Mouse (Mus musculus): ENCODE data around the gene Sfrp5. TPM values are rescaled to one million over a fixed set of nuclear protein-coding genes. Genes with fewer than 3 reads are reported as not detected.

The Sfrp5 gene
- total and polyA plus RNA-seq, 3 experiments: not detected

DNA sequence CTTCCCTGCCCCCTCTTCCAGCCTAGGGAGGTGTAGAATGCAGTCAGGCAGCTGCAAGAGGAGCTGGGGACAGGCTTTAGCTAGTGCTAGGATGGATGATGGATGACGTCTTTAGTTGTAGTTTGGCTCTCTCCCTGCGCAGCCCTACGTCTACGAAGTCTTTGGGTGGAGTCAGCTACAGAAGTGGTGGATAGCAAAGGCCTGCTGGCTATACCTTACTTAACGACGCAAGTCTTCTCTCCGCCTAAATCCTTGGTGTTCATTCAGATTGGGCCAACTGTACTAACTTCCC lies 53.5 kb downstream of the Sfrp5 start:
- no peak for DNase-seq (ENCODE audit: extremely low read depth)
- TF ChIP-seq RAD21 (IDR thresholded peaks at IDR 0.05; ENCODE audit: low read depth, low read length) (no peak), MYC (IDR thresholded peaks at IDR 0.05; ENCODE audit: low read depth, low read length) (no peak), CHD1 (IDR thresholded peaks at IDR 0.05; ENCODE audit: low read depth, low read length) (no peak), KAT2A (IDR thresholded peaks at IDR 0.05; ENCODE audit: insufficient replicate concordance, low read length) (no peak), MEF2A (IDR thresholded peaks at IDR 0.05; ENCODE audit: borderline replicate concordance, low read depth, low read length) (no peak), RCOR1 (conservative IDR thresholded peaks at IDR 0.05; ENCODE audit: low read depth, low read length) (no peak), JUN (IDR thresholded peaks at IDR 0.05; ENCODE audit: insufficient read depth, low read depth, low read length) (no peak), SMC3 (IDR thresholded peaks at IDR 0.05; ENCODE audit: low read depth, low read length) (no peak), JUND (conservative IDR thresholded peaks at IDR 0.05; ENCODE audit: low read depth, low read length) (no peak), CTCF (conservative IDR thresholded peaks at IDR 0.05 in 1 of 2, IDR thresholded peaks at IDR 0.05 in 1 of 2; ENCODE audit: low read depth in 2 of 2, low read length in 2 of 2) (no peak), MXI1 (IDR thresholded peaks at IDR 0.05; ENCODE audit: low read depth, low read length) (no peak), BHLHE40 (IDR thresholded peaks at IDR 0.05; ENCODE audit: low read depth, low read length) (no peak), POLR2AphosphoS2 (IDR thresholded peaks at IDR 0.05; ENCODE audit: low read depth, low read length) (no peak), ELF1 (IDR thresholded peaks at IDR 0.05; ENCODE audit: low read depth, low read length) (no peak)
- H3K36me3 ChIP-seq (replicated peaks in 1 of 2; ENCODE audit: control insufficient read depth in 1 of 2, insufficient read depth in 1 of 2, low read length in 1 of 2): no peaks in the 10 kb centered on the region
- H3K27ac ChIP-seq (ENCODE audit: insufficient read depth, low read depth): no peak overlapping the region
- dilution Hi-C loops (cut with MboI; ENCODE audit: extremely low pct_ligation_motif_present, extremely low pct_unique_long_range_greater_than_20kb, low sequenced_read_pairs): no loop called here
- peaks cover 9% of the 10 kb centered on the region for H3K27me3 ChIP-seq (replicated peaks)
- H3K4me1 ChIP-seq (ENCODE audit: control insufficient read depth in 1 of 2, insufficient read depth in 2 of 2): peaks cover 7 to 13% of the 10 kb centered on the region in 2 experiments; a peak in 2 of 4 replicates
- peaks cover 11% of the 10 kb centered on the region for H3K9me3 ChIP-seq (replicated peaks; ENCODE audit: low read length)
- in situ Hi-C loops (cut with MboI; ENCODE audit: low pct_ligation_motif_present, low pct_unique_long_range_greater_than_20kb, low sequenced_read_pairs): no loop called here
- no peaks in the 10 kb centered on the region for H3K79me2 ChIP-seq (replicated peaks; ENCODE audit: control insufficient read depth, extremely low read depth, insufficient read depth, poor library complexity, severe bottlenecking)
- H3K9ac ChIP-seq (ENCODE audit: insufficient read depth, low read depth): no peak overlapping the region
- H3K4me3 ChIP-seq (replicated peaks in 1 of 3; ENCODE audit: low read depth in 2 of 3, low read length in 2 of 3, poor library complexity in 1 of 3): no peak overlapping the region
- no peak overlapping the region for H3K4me2 ChIP-seq (ENCODE audit: insufficient read depth, low read depth, poor library complexity, severe bottlenecking)

Other genes starting within 250 kb of the Sfrp5 start
- gene Mms19, start 221.1 kb downstream of the Sfrp5 start, total RNA-seq (2012; rRNA removed): 26.2 and 32.1 TPM in 2 replicates
- gene Mms19, start 221.1 kb downstream of the Sfrp5 start, total RNA-seq (2014; rRNA removed): 34.4 and 43.3 TPM in 2 replicates
- 36.5 and 46.3 TPM in 2 replicates for gene Mms19, start 221.1 kb downstream of the Sfrp5 start, polyA plus RNA-seq (2012; ENCODE audit: insufficient read length, low read depth)
- 3.1 and 3.6 TPM in 2 replicates for gene Ubtd1, start 220.5 kb downstream of the Sfrp5 start, total RNA-seq (2012; rRNA removed)
- 3.1 and 3.4 TPM in 2 replicates for gene Ubtd1, start 220.5 kb downstream of the Sfrp5 start, total RNA-seq (2014; rRNA removed)
- gene Ubtd1, start 220.5 kb downstream of the Sfrp5 start, polyA plus RNA-seq (2012; ENCODE audit: insufficient read length, low read depth): 5.5 and 5.8 TPM in 2 replicates
- gene Ankrd2, start 166.3 kb downstream of the Sfrp5 start, total RNA-seq (2012; rRNA removed): not detected in 2 replicates
- not detected in 2 replicates for gene Ankrd2, start 166.3 kb downstream of the Sfrp5 start, total RNA-seq (2014; rRNA removed)
- not detected in 2 replicates for gene Ankrd2, start 166.3 kb downstream of the Sfrp5 start, polyA plus RNA-seq (2012; ENCODE audit: insufficient read length, low read depth)
- gene Hoga1, start 156.6 kb downstream of the Sfrp5 start, total RNA-seq (2012; rRNA removed): not detected in 2 replicates
- gene Hoga1, start 156.6 kb downstream of the Sfrp5 start, total RNA-seq (2014; rRNA removed): not detected in 2 replicates
- not detected in 2 replicates for gene Hoga1, start 156.6 kb downstream of the Sfrp5 start, polyA plus RNA-seq (2012; ENCODE audit: insufficient read length, low read depth)
- gene 4933411K16Rik, start 150.0 kb downstream of the Sfrp5 start, total RNA-seq (2012; rRNA removed): not detected in 2 replicates
- not detected in 2 replicates for gene 4933411K16Rik, start 150.0 kb downstream of the Sfrp5 start, total RNA-seq (2014; rRNA removed)
- gene 4933411K16Rik, start 150.0 kb downstream of the Sfrp5 start, polyA plus RNA-seq (2012; ENCODE audit: insufficient read length, low read depth): not detected in 2 replicates
- 0.04 TPM in 1 of 2 replicates, not detected in the other for gene Morn4, start 115.9 kb downstream of the Sfrp5 start, total RNA-seq (2012; rRNA removed)
- gene Morn4, start 115.9 kb downstream of the Sfrp5 start, total RNA-seq (2014; rRNA removed): not detected in 2 replicates
- gene Morn4, start 115.9 kb downstream of the Sfrp5 start, polyA plus RNA-seq (2012; ENCODE audit: insufficient read length, low read depth): 0.24 and 0.27 TPM in 2 replicates
- 10.0 and 10.9 TPM in 2 replicates for gene Pi4k2a, start 111.8 kb downstream of the Sfrp5 start, total RNA-seq (2012; rRNA removed)
- gene Pi4k2a, start 111.8 kb downstream of the Sfrp5 start, total RNA-seq (2014; rRNA removed): 5.8 and 7.0 TPM in 2 replicates
- gene Pi4k2a, start 111.8 kb downstream of the Sfrp5 start, polyA plus RNA-seq (2012; ENCODE audit: insufficient read length, low read depth): 21.4 and 23.9 TPM in 2 replicates
- 7.7 and 9.3 TPM in 2 replicates for gene Avpi1, start 73.2 kb downstream of the Sfrp5 start, total RNA-seq (2012; rRNA removed)
- gene Avpi1, start 73.2 kb downstream of the Sfrp5 start, total RNA-seq (2014; rRNA removed): 8.1 and 9.0 TPM in 2 replicates
- gene Avpi1, start 73.2 kb downstream of the Sfrp5 start, polyA plus RNA-seq (2012; ENCODE audit: insufficient read length, low read depth): 5.9 and 6.5 TPM in 2 replicates
- not detected in 2 replicates for gene Marveld1, start 54.9 kb downstream of the Sfrp5 start, total RNA-seq (2012; rRNA removed)
- not detected in 2 replicates for gene Marveld1, start 54.9 kb downstream of the Sfrp5 start, total RNA-seq (2014; rRNA removed)
- gene Marveld1, start 54.9 kb downstream of the Sfrp5 start, polyA plus RNA-seq (2012; ENCODE audit: insufficient read length, low read depth): 0.07 TPM in 1 of 2 replicates, not detected in the other
- gene Zfyve27, start 38.3 kb downstream of the Sfrp5 start, total RNA-seq (2012; rRNA removed): 14.6 and 16.2 TPM in 2 replicates
- 11.3 and 11.4 TPM in 2 replicates for gene Zfyve27, start 38.3 kb downstream of the Sfrp5 start, total RNA-seq (2014; rRNA removed)
- 18.3 and 19.2 TPM in 2 replicates for gene Zfyve27, start 38.3 kb downstream of the Sfrp5 start, polyA plus RNA-seq (2012; ENCODE audit: insufficient read length, low read depth)
- 0.08 TPM in 2 replicates for gene Golga7b, start 45.3 kb upstream of the Sfrp5 start, total RNA-seq (2012; rRNA removed)
- gene Golga7b, start 45.3 kb upstream of the Sfrp5 start, total RNA-seq (2014; rRNA removed): 0.07 and 0.18 TPM in 2 replicates
- gene Golga7b, start 45.3 kb upstream of the Sfrp5 start, polyA plus RNA-seq (2012; ENCODE audit: insufficient read length, low read depth): 0.14 and 0.19 TPM in 2 replicates
- gene Crtac1, start 229.5 kb upstream of the Sfrp5 start, total RNA-seq (2012; rRNA removed): not detected in 2 replicates
- gene Crtac1, start 229.5 kb upstream of the Sfrp5 start, total RNA-seq (2014; rRNA removed): not detected in 2 replicates
- not detected in 2 replicates for gene Crtac1, start 229.5 kb upstream of the Sfrp5 start, polyA plus RNA-seq (2012; ENCODE audit: insufficient read length, low read depth)

All from CH12.LX (cell line).